Mouse (Mus musculus) heart, embryonic 10.5 days (tissue): ENCODE results near the gene Txndc17. TPM values are rescaled to one million over a fixed set of nuclear protein-coding genes. Genes with fewer than 3 reads are reported as not detected.

Experiments
- DNase-seq: peaks from one replicate; pipeline ENCODE4 v3.0.0-alpha.2; 2017; ENCODE audit warnings: low spot score
- H3K27ac ChIP-seq: fragments of 300-500 bp; sonication (generic); 2 replicates; pipeline ENCODE4 v1.5.1; 2016; ENCODE audit warnings: mild to moderate bottlenecking
- H3K27me3 ChIP-seq: fragments of 300-500 bp; sonication (generic); 2 replicates; pipeline ENCODE4 v1.6.1; 2016; ENCODE audit warnings: mild to moderate bottlenecking; ENCODE audit not compliant: poor library complexity, insufficient read depth, severe bottlenecking
- H3K36me3 ChIP-seq: fragments of 300-500 bp; sonication (generic); 2 replicates; pipeline ENCODE4 v1.6.1; 2016; ENCODE audit warnings: mild to moderate bottlenecking, moderate library complexity
- H3K4me1 ChIP-seq: fragments of 300-500 bp; sonication (generic); 2 replicates; pipeline ENCODE4 v1.6.1; 2016; ENCODE audit warnings: mild to moderate bottlenecking
- H3K4me3 ChIP-seq: fragments of 300-500 bp; sonication (generic); 2 replicates; pipeline ENCODE4 v1.5.1; 2016; ENCODE audit warnings: mild to moderate bottlenecking, moderate library complexity
- H3K9me3 ChIP-seq: fragments of 300-500 bp; sonication (generic); 2 replicates; pipeline ENCODE4 v1.6.1; 2016; ENCODE audit warnings: mild to moderate bottlenecking, moderate library complexity
- WGBS: fragments of 180-500 bp; shearing (Covaris S2); methylation state at CpG from one replicate; pipeline ENCODE4 v1.1.7; 2016; 5-methylcytosine and 5-hydroxymethylcytosine counted together
- polyA plus RNA-seq: library from polyadenylated mRNA; unstranded; fragments of >200 nt; fragmentation: Nextera tagmentation; extraction: Ambion mirVana; gene quantifications from 2 replicates; pipeline ENCODE4 v1.2.1, GENCODE M21; 2016

The Txndc17 gene
- polyA plus RNA-seq, 1 experiment from 2014 or later: 183 TPM

- Histone ChIP-seq H3K27me3 (peaks cover 9% of the 10 kb centered on the region; the same call in 1 of the 2 replicates), H3K4me3 (no peak overlapping the region), H3K9me3 (no peaks in the 10 kb centered on the region), H3K4me1 (no peaks in the 10 kb centered on the region), H3K27ac (no peak overlapping the region), H3K36me3 (no peaks in the 10 kb centered on the region)
- 92% methylated on average over 4 of the region's 4 CpGs for WGBS
- peak; percentile 67 for DNase-seq
Measured at GRCm38 (mm10) chr11:72228513-72228912, 21.2 kb downstream of the Txndc17 start.

- WGBS: 77% methylated on average over 7 of the region's 7 CpGs
- Histone ChIP-seq H3K4me1 (no peaks in the 10 kb centered on the region), H3K4me3 (no peak overlapping the region), H3K27ac (no peak overlapping the region), H3K36me3 (no peaks in the 10 kb centered on the region), H3K9me3 (no peaks in the 10 kb centered on the region), H3K27me3 (peaks cover 9% of the 10 kb centered on the region; the same call in 1 of the 2 replicates)
- DNase-seq: peak; percentile 64
Measured at GRCm38 (mm10) chr11:72232068-72232467, 24.7 kb downstream of the Txndc17 start.

- no peaks in the 10 kb centered on the region for H3K9me3 ChIP-seq
- H3K36me3 ChIP-seq: no peaks in the 10 kb centered on the region
- peaks cover 9% of the 10 kb centered on the region; the same call in 1 of the 2 replicates for H3K27me3 ChIP-seq
- 52% methylated on average over 1 of the region's 1 CpGs for WGBS
- no peak overlapping the region for H3K4me3 ChIP-seq
- no peaks in the 10 kb centered on the region for H3K4me1 ChIP-seq
- peak; percentile 64 for DNase-seq
- H3K27ac ChIP-seq: no peak overlapping the region
Measured at GRCm38 (mm10) chr11:72232991-72233390, 25.6 kb downstream of the Txndc17 start.

- WGBS: 73% methylated on average over 5 of the region's 5 CpGs
- H3K27ac ChIP-seq: no peak overlapping the region
- DNase-seq: no peak
- H3K4me3 ChIP-seq: no peak overlapping the region
- 0 out of 2 replicates have a peak, but pooled peaks cover 4% of the 10 kb centered on the region for H3K27me3 ChIP-seq
- no peaks in the 10 kb centered on the region for H3K4me1 ChIP-seq
- H3K36me3 ChIP-seq: no peaks in the 10 kb centered on the region
- no peaks in the 10 kb centered on the region for H3K9me3 ChIP-seq
Measured at GRCm38 (mm10) chr11:72234013-72234412, 26.7 kb downstream of the Txndc17 start.

- no peaks in the 10 kb centered on the region for H3K9me3 ChIP-seq
- 60% methylated on average over 4 of the region's 4 CpGs for WGBS
- H3K4me1 ChIP-seq: no peaks in the 10 kb centered on the region
- no peak overlapping the region for H3K27ac ChIP-seq
- no peaks in the 10 kb centered on the region for H3K36me3 ChIP-seq
- no peak overlapping the region for H3K4me3 ChIP-seq
- no peak for DNase-seq
- peaks cover 6% of the 10 kb centered on the region; the same call in 1 of the 2 replicates for H3K27me3 ChIP-seq
Measured at GRCm38 (mm10) chr11:72240062-72240860, 32.9 kb downstream of the Txndc17 start.

GRCm38 (mm10) chr11:72245196-72245753 lies 37.9 kb downstream of the Txndc17 start:
- Histone ChIP-seq H3K27ac (no peak overlapping the region), H3K4me1 (no peaks in the 10 kb centered on the region), H3K27me3 (peaks cover 13% of the 10 kb centered on the region; the same call in 1 of the 2 replicates), H3K9me3 (no peaks in the 10 kb centered on the region), H3K36me3 (no peaks in the 10 kb centered on the region), H3K4me3 (no peak overlapping the region)
- WGBS: 73% methylated on average over 8 of the region's 8 CpGs
- no peak for DNase-seq

- H3K4me1 ChIP-seq: no peaks in the 10 kb centered on the region
- no peaks in the 10 kb centered on the region for H3K9me3 ChIP-seq
- no peak overlapping the region for H3K27ac ChIP-seq
- no peak overlapping the region for H3K4me3 ChIP-seq
- no peak for DNase-seq
- H3K27me3 ChIP-seq: peaks cover 23% of the 10 kb centered on the region
- WGBS: 89% methylated on average over 4 of the region's 4 CpGs
- no peaks in the 10 kb centered on the region for H3K36me3 ChIP-seq
Measured at GRCm38 (mm10) chr11:72255629-72256028, 48.3 kb downstream of the Txndc17 start.

- WGBS: 70% methylated on average over 2 of the region's 2 CpGs
Measured at GRCm38 (mm10) chr11:72256441-72256840, 49.1 kb downstream of the Txndc17 start.

More at GRCm38 (mm10) chr11:72256441-72256840, 49.1 kb downstream of the Txndc17 start:
- no peaks in the 10 kb centered on the region for H3K4me1 ChIP-seq
- no peak overlapping the region for H3K4me3 ChIP-seq
- no peaks in the 10 kb centered on the region for H3K9me3 ChIP-seq
- no peak for DNase-seq
- H3K27ac ChIP-seq: no peak overlapping the region
- peaks cover 23% of the 10 kb centered on the region for H3K27me3 ChIP-seq
- no peaks in the 10 kb centered on the region for H3K36me3 ChIP-seq

Other genes with a start within 250 kb of the Txndc17 start
- 1.7 and 2.0 TPM in 2 replicates for gene Aipl1, start 170.0 kb upstream of the Txndc17 start, polyA plus RNA-seq
- gene Pimreg, start 165.5 kb upstream of the Txndc17 start, polyA plus RNA-seq: 121 and 150 TPM in 2 replicates
- 0.09 and 0.20 TPM in 2 replicates for gene Pitpnm3, start 71.8 kb upstream of the Txndc17 start, polyA plus RNA-seq
- gene Gm43951, start 707 bp upstream of the Txndc17 start, polyA plus RNA-seq: 0.10 and 0.24 TPM in 2 replicates
- 7.1 and 9.4 TPM in 2 replicates for gene 4933427D14Rik, start 88 bp upstream of the Txndc17 start, polyA plus RNA-seq
- gene Med31, start 8.0 kb downstream of the Txndc17 start, polyA plus RNA-seq: 26.9 and 36.9 TPM in 2 replicates
- 0.18 and 0.26 TPM in 2 replicates for gene Slc13a5, start 59.7 kb downstream of the Txndc17 start, polyA plus RNA-seq
- 1.5 and 1.6 TPM in 2 replicates for gene Xaf1, start 94.1 kb downstream of the Txndc17 start, polyA plus RNA-seq
- not detected in 2 replicates for gene Fbxo39, start 106.9 kb downstream of the Txndc17 start, polyA plus RNA-seq
- 0.39 and 2.0 TPM in 2 replicates for gene Tekt1, start 154.9 kb downstream of the Txndc17 start, polyA plus RNA-seq
- 148 and 184 TPM in 2 replicates for gene Smtnl2, start 204.2 kb downstream of the Txndc17 start, polyA plus RNA-seq
- gene Ggt6, start 228.0 kb downstream of the Txndc17 start, polyA plus RNA-seq: not detected in 2 replicates
- gene Mybbp1a, start 233.8 kb downstream of the Txndc17 start, polyA plus RNA-seq: 133 and 186 TPM in 2 replicates